33 mouse cellular contexts compared by ENCODE assay signal in genomic region chr4:137430502-137430901, GRCm38 (mm10). TPM values are rescaled to one million over a fixed set of nuclear protein-coding genes. Genes with fewer than 3 reads are reported as not detected.
DNase-seq lines count a peak whose midpoint lies in the region; ATAC-seq lines count a peak whose summit lies in the region.
"Had no signal": no experiment of that assay in that cellular context is flagged by ENCODE, and none has a peak within 500 bp of the region (broad histone marks: within the 10 kb centered on the region; RNA-seq: fewer than 3 reads in every experiment).

TSS of gene Cela3b (minus strand) at chr4:137430540.

- no peaks in the 10 kb centered on the region for H3K27me3 ChIP-seq in liver, embryonic 16.5 days (ENCODE audit: control insufficient read depth, insufficient read depth, low read depth, low read length)
- H3K27me3 ChIP-seq in hindbrain, embryonic 13.5 days: no peaks in the 10 kb centered on the region
- H3K27me3 ChIP-seq: embryonic facial prominence, embryonic 12.5 days; forebrain, embryonic 12.5 days; heart, embryonic 12.5 days; limb, embryonic 15.5 days; neural tube, embryonic 13.5 days had no signal

- no peaks in the 10 kb centered on the region for H3K4me1 ChIP-seq in liver, embryonic 16.5 days (ENCODE audit: control insufficient read depth, low read depth, low read length)
- no peaks in the 10 kb centered on the region for H3K4me1 ChIP-seq in hindbrain, embryonic 13.5 days (replicated peaks)
- H3K4me1 ChIP-seq: embryonic facial prominence, embryonic 12.5 days; forebrain, embryonic 12.5 days; limb, embryonic 15.5 days; midbrain, embryonic 10.5 days; neural tube, embryonic 13.5 days had no signal

- no peak within 1 kb of the TSS for H3K9ac ChIP-seq in liver, embryonic 16.5 days (ENCODE audit: low read depth, low read length)
- H3K9ac ChIP-seq in hindbrain, embryonic 13.5 days: no peak within 1 kb of the TSS
- H3K9ac ChIP-seq: embryonic facial prominence, embryonic 12.5 days; forebrain, embryonic 12.5 days; heart, embryonic 12.5 days; limb, embryonic 15.5 days; lung, embryonic 14.5 days; neural tube, embryonic 13.5 days had no signal

- H3K4me3 ChIP-seq in liver, embryonic 16.5 days (ENCODE audit: low read depth, low read length): no peak within 1 kb of the TSS
- H3K4me3 ChIP-seq in hindbrain, embryonic 13.5 days: no peak within 1 kb of the TSS
- H3K4me3 ChIP-seq: embryonic facial prominence, embryonic 12.5 days; erythroblast, embryonic 14.5 days; forebrain, embryonic 12.5 days; heart, embryonic 12.5 days; limb, embryonic 15.5 days; midbrain, embryonic 10.5 days; myocyte; neural tube, embryonic 13.5 days had no signal

- H3K9me3 ChIP-seq in liver, embryonic 16.5 days (replicated peaks; ENCODE audit: control insufficient read depth, low read length): no peaks in the 10 kb centered on the region
- no peaks in the 10 kb centered on the region for H3K9me3 ChIP-seq in hindbrain, embryonic 13.5 days
- H3K9me3 ChIP-seq: embryonic facial prominence, embryonic 12.5 days; forebrain, embryonic 12.5 days; heart, embryonic 12.5 days; limb, embryonic 15.5 days; midbrain, embryonic 10.5 days; neural tube, embryonic 13.5 days had no signal

- no peak within 1 kb of the TSS for H3K4me2 ChIP-seq in liver, embryonic 16.5 days (ENCODE audit: low read depth, low read length)
- H3K4me2 ChIP-seq in hindbrain, embryonic 13.5 days: no peak within 1 kb of the TSS
- H3K4me2 ChIP-seq: embryonic facial prominence, embryonic 12.5 days; forebrain, embryonic 12.5 days; heart, embryonic 12.5 days; limb, embryonic 15.5 days; lung, embryonic 14.5 days; neural tube, embryonic 13.5 days had no signal

- WGBS in liver, embryonic 16.5 days (ENCODE audit: insufficient replicate concordance): 23% methylated on average over 4 of the region's 4 CpGs
- 96% methylated on average over 4 of the region's 4 CpGs for WGBS in hindbrain, embryonic 13.5 days

- no peak within 1 kb of the TSS for H3K27ac ChIP-seq in liver, embryonic 16.5 days (ENCODE audit: low read length)
- H3K27ac ChIP-seq in hindbrain, embryonic 13.5 days: no peak within 1 kb of the TSS
- H3K27ac ChIP-seq: embryonic facial prominence, embryonic 12.5 days; forebrain, embryonic 12.5 days; limb, embryonic 15.5 days; midbrain, embryonic 10.5 days; neural tube, embryonic 13.5 days had no signal

- peak; percentile 43; the same call in 1 of the 2 replicates for ATAC-seq in liver, embryonic 16.5 days (ENCODE audit: low read depth)
- 0 out of 2 replicates have a peak, but pooled peaks have one; percentile 20 for ATAC-seq in granulocyte monocyte progenitor cell, adult 5-6 weeks (replicated peaks; ENCODE audit: poor library complexity, severe bottlenecking)
- peak; percentile 56; the same call in 1 of the 2 replicates for ATAC-seq in megakaryocyte-erythroid progenitor cell, adult 5-6 weeks (replicated peaks; ENCODE audit: low FRiP score, low TSS enrichment, poor library complexity, severe bottlenecking)
- no peak for ATAC-seq in hindbrain, embryonic 13.5 days (ENCODE audit: low FRiP score)
- ATAC-seq: midbrain, embryonic 16.5 days had no signal

- DNase-seq in liver: no peak
- no peak for DNase-seq in gastrocnemius, postnatal 4 days (ENCODE audit: low spot score in 2 of 2)
- DNase-seq in kidney, postnatal 10 days: no peak
- DNase-seq: cerebellum, adult 11 months; cerebellum, adult 9-11 months; heart, postnatal 10 days; kidney, adult 8-10 months; kidney, postnatal 14 days; left cerebral cortex, postnatal 4 days; lung, embryonic 14.5 days; lung, postnatal 36 days; retina, postnatal 1 day; right cerebral cortex, postnatal 25 days had no signal

- H3K36me3 ChIP-seq in liver, embryonic 16.5 days (ENCODE audit: control insufficient read depth, insufficient read depth): no peaks in the 10 kb centered on the region
- H3K36me3 ChIP-seq in hindbrain, embryonic 13.5 days: no peaks in the 10 kb centered on the region
- H3K36me3 ChIP-seq: embryonic facial prominence, embryonic 12.5 days; forebrain, embryonic 12.5 days; heart, embryonic 12.5 days; limb, embryonic 15.5 days; midbrain, embryonic 10.5 days; neural tube, embryonic 13.5 days had no signal

RNA-seq across cellular contexts. Expression of gene Cela3b, which starts in this region (rescaled TPM):
- polyA plus RNA-seq in liver, embryonic 16.5 days (2015; fragmentation: Nextera tagmentation; extraction: Ambion mirVana): 0.46 and 6.1 TPM in 2 replicates
- not detected in 2 replicates for total RNA-seq in granulocyte monocyte progenitor cell, adult 5-6 weeks (2014; fragmentation: Nextera tagmentation)
- total RNA-seq in granulocyte monocyte progenitor cell, adult 5-6 weeks (2017): not detected in 2 replicates
- not detected in 2 replicates for total RNA-seq in megakaryocyte-erythroid progenitor cell, adult 5-6 weeks (2014; fragmentation: Nextera tagmentation)
- not detected in 2 replicates for total RNA-seq in megakaryocyte-erythroid progenitor cell, adult 5-6 weeks (2017)
- under 1 TPM in 1 of 2 experiments, not detected in 1; 0.34 TPM for total RNA-seq in gastrocnemius, postnatal 4 days (2021)
- polyA plus RNA-seq in hindbrain, embryonic 13.5 days (2015; fragmentation: Nextera tagmentation; extraction: Ambion mirVana): not detected in 2 replicates
- total RNA-seq: heart, postnatal 10 days; layer of hippocampus, adult 18-20 months; layer of hippocampus, postnatal 14 days; left cerebral cortex, adult 8-10 months; left cerebral cortex, postnatal 4 days had no signal
- polyA plus RNA-seq: C2C12; embryonic facial prominence, embryonic 12.5 days; erythroblast, embryonic 14.5 days; forebrain, embryonic 12.5 days; heart, embryonic 12.5 days; hindbrain, embryonic 11.5 days; limb, embryonic 15.5 days; lung, embryonic 14.5 days; midbrain, embryonic 10.5 days; midbrain, embryonic 16.5 days; neural tube, embryonic 13.5 days; thymus, postnatal 0 days; urinary bladder, adult 2 months had no signal

Comparison
In these comparisons a context has a peak if more than half of its experiments do, and no peak if none do; other contexts are left out.
1. Peak in ATAC-seq in granulocyte monocyte progenitor cell, adult 5-6 weeks; RNA of the gene not detected or under 1 TPM.
2. Peak in ATAC-seq in megakaryocyte-erythroid progenitor cell, adult 5-6 weeks; RNA of the gene not detected or under 1 TPM.